Mouse (Mus musculus) 416B (cell line): Measurements from ENCODE around the gene Ndufa4l2.
A peak's percentile ranks its signal among the peaks of the same experiment; 100 is the strongest.

ENCODE experiments used
- DNase-seq: peaks from one replicate; pipeline ENCODE4 v3.0.0; 2011; ENCODE audit warnings: low read depth

Gene Ndufa4l2

GRCm38 (mm10) chr10:127526681-127527080, 11.9 kb downstream of the Ndufa4l2 start:
- no peak for DNase-seq

- DNase-seq = no peak
Measured at GRCm38 (mm10) chr10:127527481-127527880, 12.7 kb downstream of the Ndufa4l2 start.

GRCm38 (mm10) chr10:127530945-127531344, 16.2 kb downstream of the Ndufa4l2 start:
- no peak for DNase-seq

DNA sequence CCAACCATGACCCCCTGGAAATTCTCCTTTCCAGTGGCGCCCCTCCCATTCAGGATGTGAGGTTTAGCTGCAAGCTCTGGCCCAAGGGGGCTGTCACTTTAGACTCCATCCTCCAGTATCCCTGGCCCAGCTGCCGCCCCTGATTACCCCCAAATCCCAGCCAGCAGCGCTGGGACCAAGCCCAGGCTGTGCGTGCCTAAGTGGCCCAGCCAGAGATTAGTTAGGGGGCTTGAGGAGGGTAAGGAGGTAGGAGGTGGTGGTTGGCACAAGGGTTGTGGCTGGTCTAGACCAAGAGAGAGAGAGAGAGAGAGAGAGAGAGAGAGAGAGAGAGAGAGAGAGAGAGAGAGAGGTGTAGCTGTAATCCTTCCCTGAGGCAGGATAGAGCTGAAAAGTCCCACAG, 16.8 kb downstream of the Ndufa4l2 start:
- DNase-seq = no peak

- DNase-seq = no peak
Measured at GRCm38 (mm10) chr10:127534036-127534928, 19.5 kb downstream of the Ndufa4l2 start, which contains the start of gene Nxph4. Gene Nxph4, minus strand, starts transcription at chr10:127534559.

DNA sequence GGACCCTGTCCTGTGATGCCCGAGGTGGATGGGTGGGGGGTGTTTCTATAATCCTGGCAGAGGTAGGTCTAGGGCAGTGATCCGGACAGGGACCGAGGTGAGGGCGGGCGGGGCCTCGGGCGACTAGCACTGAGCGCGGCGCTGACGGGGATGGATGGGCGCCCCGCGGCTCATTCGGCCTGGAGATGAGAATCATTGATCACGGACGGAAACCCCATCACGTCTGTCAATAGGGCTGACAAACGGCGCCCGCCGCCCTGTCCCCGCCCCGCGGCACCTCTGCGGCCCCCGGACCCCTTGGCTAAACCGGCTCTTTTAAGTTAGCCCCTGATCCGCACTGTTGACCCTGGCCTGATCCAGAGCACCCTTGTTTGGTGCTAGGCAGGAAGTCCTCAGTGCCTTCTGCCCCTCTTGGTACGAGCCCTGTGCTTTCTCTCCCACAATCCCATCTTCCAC, 20.2 kb downstream of the Ndufa4l2 start:
- no peak for DNase-seq

DNA sequence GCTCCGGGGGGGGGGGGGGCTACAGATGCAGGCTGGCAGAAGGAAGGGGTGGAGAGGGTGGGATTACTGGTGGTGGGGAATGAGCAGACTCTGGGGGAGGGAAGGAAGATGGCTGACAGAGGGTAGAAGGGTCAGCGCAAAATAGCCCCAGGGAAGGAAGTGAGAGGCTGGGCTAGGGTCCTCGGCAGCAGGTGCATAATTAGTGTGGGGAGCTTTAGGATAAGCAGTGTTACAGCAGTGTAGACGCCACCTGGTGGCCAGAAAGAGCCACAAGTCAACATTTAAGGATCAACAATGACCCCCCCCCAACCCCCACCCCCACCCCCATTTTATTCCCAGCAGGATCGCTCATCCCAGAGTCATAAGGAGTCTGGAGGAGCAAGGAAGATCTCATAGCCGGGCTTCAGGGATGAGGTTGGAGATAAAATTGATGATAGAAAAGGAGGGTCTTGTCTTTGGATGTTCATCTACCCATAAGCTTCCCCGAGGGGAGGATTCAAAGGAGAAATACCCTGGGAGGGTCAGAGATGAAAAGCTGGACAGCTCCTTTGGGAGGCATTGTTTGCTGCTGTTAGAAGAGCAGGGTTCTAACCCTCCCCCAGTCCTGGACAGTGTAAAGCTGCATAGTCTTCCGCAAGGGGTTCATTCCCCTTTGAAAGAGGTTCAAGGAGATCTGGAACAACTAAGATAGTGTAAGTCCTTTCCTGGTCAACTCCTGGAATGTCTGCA, 22.0 kb downstream of the Ndufa4l2 start:
- peak; percentile 53 for DNase-seq

GRCm38 (mm10) chr10:127537854-127538583, 23.3 kb downstream of the Ndufa4l2 start:
- peak; percentile 74 for DNase-seq

GRCm38 (mm10) chr10:127541510-127541909, 26.7 kb downstream of the Ndufa4l2 start:
- no peak for DNase-seq

DNA sequence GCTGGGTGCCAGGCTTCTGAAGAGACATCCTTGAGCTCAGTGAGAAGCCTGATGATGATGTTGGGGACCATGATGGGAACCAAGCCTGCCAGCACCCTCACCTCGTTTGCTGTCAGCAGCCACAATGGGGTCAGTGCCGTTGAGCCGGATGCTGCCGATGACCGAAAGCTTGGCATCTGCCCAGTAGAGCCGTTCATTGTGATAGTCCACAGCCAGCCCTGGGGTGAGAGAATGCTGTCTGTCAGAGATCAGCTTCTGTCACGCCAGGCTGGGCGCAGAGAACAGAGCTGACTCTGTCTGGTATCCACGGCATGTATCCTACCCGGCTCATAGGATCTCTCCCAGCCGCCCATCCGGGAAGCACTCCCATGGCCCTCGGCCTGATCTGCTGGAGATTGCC, 27.3 kb downstream of the Ndufa4l2 start:
- DNase-seq = no peak

- DNase-seq = no peak
Measured at GRCm38 (mm10) chr10:127542720-127543119, 28.0 kb downstream of the Ndufa4l2 start.

DNA sequence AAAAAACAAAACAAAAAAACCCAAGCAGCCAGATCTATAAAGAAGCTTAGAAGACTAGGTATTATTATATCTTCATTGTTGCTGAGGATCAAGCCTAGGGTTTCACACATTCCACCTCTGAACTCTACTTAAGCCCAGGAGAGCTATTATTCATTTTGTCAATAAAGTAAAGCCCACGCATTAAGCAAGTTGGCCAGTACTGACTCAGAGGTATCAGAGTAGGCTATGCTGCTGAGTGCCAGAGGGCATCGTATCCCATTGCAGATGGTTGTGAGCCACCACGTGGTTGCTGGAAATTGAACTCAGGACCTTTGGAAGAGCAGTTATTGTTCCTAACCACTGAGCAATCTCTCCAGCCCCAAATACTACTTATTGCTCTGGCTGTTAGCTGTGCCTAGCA, 29.1 kb downstream of the Ndufa4l2 start:
- DNase-seq = no peak

DNA sequence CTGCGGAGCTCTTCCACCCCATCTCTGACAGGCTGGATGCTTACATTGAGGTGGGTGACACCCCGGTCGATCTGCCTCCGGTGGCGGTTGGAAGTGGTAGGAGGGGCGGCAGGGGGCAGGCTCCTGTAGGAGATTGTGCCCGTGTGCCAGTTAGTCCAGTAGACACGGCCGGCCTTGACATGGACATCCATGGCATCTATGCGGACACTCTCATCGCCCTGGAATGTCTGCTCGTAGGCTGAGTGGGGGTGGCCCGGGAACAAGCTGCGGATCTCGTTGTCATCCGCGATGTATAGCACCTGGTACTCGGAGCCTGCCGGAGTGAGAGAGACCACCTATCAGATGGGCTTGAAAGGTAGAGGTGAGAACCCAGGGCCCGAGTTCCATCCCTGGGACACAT, 29.6 kb downstream of the Ndufa4l2 start:
- no peak for DNase-seq

GRCm38 (mm10) chr10:127546505-127546904, 31.7 kb downstream of the Ndufa4l2 start:
- DNase-seq = peak; percentile 21

GRCm38 (mm10) chr10:127548236-127548635, 33.5 kb downstream of the Ndufa4l2 start:
- no peak for DNase-seq

- DNase-seq = no peak
Measured at GRCm38 (mm10) chr10:127549892-127550291, 35.1 kb downstream of the Ndufa4l2 start.

GRCm38 (mm10) chr10:127555703-127556102, 40.9 kb downstream of the Ndufa4l2 start:
- DNase-seq = peak; percentile 69

DNA sequence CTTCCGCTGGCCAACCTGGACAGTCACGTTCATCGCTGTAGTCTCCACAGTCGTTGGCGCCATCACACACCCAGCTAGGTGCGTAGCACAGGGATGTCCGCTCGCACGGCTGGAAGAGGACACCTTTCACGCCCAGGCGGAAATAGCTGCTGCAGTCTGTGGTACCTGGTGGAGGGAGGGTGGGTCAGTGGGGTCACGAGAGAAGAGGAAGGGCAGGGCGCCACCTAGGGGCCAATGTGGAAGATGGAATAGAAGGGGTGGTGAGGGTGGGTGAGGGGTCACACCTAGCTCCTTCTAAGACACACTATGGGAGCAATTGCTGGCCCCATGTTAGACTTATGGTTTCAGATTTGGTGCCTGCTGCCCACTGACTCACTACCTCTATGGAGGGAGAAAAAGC, 42.6 kb downstream of the Ndufa4l2 start:
- DNase-seq = no peak

- no peak for DNase-seq
Measured at GRCm38 (mm10) chr10:127561145-127561544, 46.4 kb downstream of the Ndufa4l2 start.

- DNase-seq = no peak
Measured at GRCm38 (mm10) chr10:127563840-127564239, 49.1 kb downstream of the Ndufa4l2 start.

DNA sequence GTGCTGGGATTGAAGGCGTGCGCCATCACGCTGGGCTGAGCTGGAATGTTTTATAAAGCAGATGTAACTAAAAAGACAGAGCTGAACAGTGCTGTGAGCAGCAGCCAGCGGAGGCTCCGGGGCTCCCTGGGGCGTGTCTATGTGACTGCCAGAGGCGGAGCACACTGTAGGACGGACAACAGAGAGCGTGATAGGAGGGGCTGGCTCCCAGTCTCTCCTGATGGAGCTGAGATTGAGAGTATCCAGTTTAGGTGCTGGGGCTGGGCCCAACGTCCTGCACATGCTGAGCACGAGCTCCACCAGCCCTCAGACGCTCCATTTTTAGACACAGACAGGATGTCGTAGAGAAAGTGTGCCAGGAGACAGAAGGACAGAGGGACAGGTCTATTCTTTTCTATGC, 49.5 kb downstream of the Ndufa4l2 start:
- no peak for DNase-seq
